Comparison of ENCODE assay signal across 8 mouse cellular contexts in the genomic region with DNA sequence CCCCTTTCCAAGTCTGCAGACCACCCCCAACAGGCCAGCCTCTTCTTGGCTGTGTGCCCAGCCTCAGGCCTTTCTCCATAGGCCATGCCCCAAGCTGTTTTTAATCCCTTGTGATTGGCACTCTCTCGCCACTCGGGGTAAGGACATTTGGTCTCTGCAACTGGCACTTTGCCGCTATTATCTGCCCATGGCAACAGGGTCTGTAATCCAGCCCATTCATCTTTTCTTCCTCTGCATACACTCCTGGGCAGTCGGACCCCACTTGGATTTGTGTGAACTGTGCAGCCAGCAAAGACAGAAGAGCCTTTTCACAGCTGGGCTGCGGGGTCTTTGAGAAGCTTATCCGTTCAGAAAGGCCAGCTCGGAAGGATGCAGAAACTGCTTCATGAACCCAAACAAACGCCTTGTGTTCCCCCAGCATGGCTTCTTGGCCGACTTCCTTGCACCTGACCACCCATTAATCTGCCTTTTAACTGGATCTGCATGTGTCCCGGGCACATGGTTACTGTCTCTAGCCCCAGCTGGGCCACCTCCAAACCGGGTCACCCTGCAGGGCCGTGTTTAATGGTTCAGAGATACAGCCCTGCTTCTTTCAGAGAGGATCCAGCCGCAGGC.
DNase-seq lines count a peak whose midpoint lies in the region; ATAC-seq lines count a peak whose summit lies in the region.

No protein-coding gene starts in this region.

- H3K4me2 ChIP-seq in lung, embryonic 15.5 days, result no peak overlapping the region
- no peak overlapping the region for H3K4me2 ChIP-seq in hindbrain, embryonic 12.5 days (replicated peaks)
- H3K4me2 ChIP-seq in stomach, embryonic 16.5 days (ENCODE audit: low read depth, low read length), result no peak overlapping the region

- no peak overlapping the region for H3K4me3 ChIP-seq in lung, embryonic 15.5 days
- no peak overlapping the region for H3K4me3 ChIP-seq in hindbrain, embryonic 12.5 days
- no peak overlapping the region for H3K4me3 ChIP-seq in stomach, embryonic 16.5 days (replicated peaks; ENCODE audit: low read length)

- no peak for DNase-seq in lung, adult 18-20 months
- DNase-seq in embryo, embryonic 10.5 days (ENCODE audit: low spot score), result peak; percentile 55
- DNase-seq in lung, postnatal 4 days, result peak; percentile 10 to 34
- DNase-seq in adrenal gland, postnatal 10 days, result no peak

- H3K36me3 ChIP-seq in lung, embryonic 15.5 days, result no peaks in the 10 kb centered on the region
- H3K36me3 ChIP-seq in hindbrain, embryonic 12.5 days, result no peaks in the 10 kb centered on the region
- H3K36me3 ChIP-seq in stomach, embryonic 16.5 days (ENCODE audit: control insufficient read depth, insufficient read depth, low read length), result no peaks in the 10 kb centered on the region

- WGBS in lung, embryonic 15.5 days, result 26% methylated on average over 13 of the region's 13 CpGs
- 13% methylated on average over 13 of the region's 13 CpGs for WGBS in hindbrain, embryonic 12.5 days
- WGBS in stomach, embryonic 16.5 days, result 27% methylated on average over 13 of the region's 13 CpGs

- no peaks in the 10 kb centered on the region for H3K9me3 ChIP-seq in lung, embryonic 15.5 days
- H3K9me3 ChIP-seq in hindbrain, embryonic 12.5 days (replicated peaks), result no peaks in the 10 kb centered on the region
- no peaks in the 10 kb centered on the region for H3K9me3 ChIP-seq in stomach, embryonic 16.5 days (replicated peaks; ENCODE audit: control insufficient read depth, low read length)

- no peak overlapping the region for H3K9ac ChIP-seq in lung, embryonic 15.5 days
- no peak overlapping the region for H3K9ac ChIP-seq in hindbrain, embryonic 12.5 days
- H3K9ac ChIP-seq in stomach, embryonic 16.5 days (ENCODE audit: low read length), result no peak overlapping the region

- H3K4me1 ChIP-seq in lung, embryonic 15.5 days, result peaks cover 40% of the 10 kb centered on the region
- H3K4me1 ChIP-seq in hindbrain, embryonic 12.5 days, result peaks cover 49% of the 10 kb centered on the region
- peaks cover 33% of the 10 kb centered on the region for H3K4me1 ChIP-seq in stomach, embryonic 16.5 days (ENCODE audit: control insufficient read depth, insufficient read depth, low read length)

- peak; percentile 43; the same call in 1 of the 2 replicates for ATAC-seq in lung, embryonic 15.5 days (ENCODE audit: borderline replicate concordance, extremely low read depth, low FRiP score, low TSS enrichment)
- ATAC-seq in hindbrain, embryonic 12.5 days (ENCODE audit: low FRiP score), result peak; percentile 85
- peak; percentile 56; the same call in 1 of the 2 replicates for ATAC-seq in stomach, embryonic 16.5 days (ENCODE audit: insufficient read depth, low FRiP score)
- no peak for ATAC-seq in CD4-positive, CD25-positive, alpha-beta regulatory T cell, adult 4 months

- H3K27me3 ChIP-seq in lung, embryonic 15.5 days, result no peaks in the 10 kb centered on the region
- 0 out of 2 replicates have a peak, but pooled peaks cover 10% of the 10 kb centered on the region for H3K27me3 ChIP-seq in hindbrain, embryonic 12.5 days
- no peaks in the 10 kb centered on the region for H3K27me3 ChIP-seq in stomach, embryonic 16.5 days (ENCODE audit: control insufficient read depth, insufficient read depth, low read length)

- peak overlapping the region; percentile 76 for H3K27ac ChIP-seq in lung, embryonic 15.5 days
- peak overlapping the region; percentile 64 for H3K27ac ChIP-seq in hindbrain, embryonic 12.5 days
- peak overlapping the region; percentile 53; the same call in 1 of the 2 replicates for H3K27ac ChIP-seq in stomach, embryonic 16.5 days (ENCODE audit: low read length)

Comparison
In these comparisons a context has a peak if more than half of its experiments do, and no peak if none do; other contexts are left out.
1. DNase-seq: peak in embryo, embryonic 10.5 days (single experiment) and lung, postnatal 4 days (2 of 2); none in lung, adult 18-20 months (0 of 2) and adrenal gland, postnatal 10 days (single experiment).
2. Peak in every context shown above with its lines, with median percentiles within 50 percentile points of each other: H3K27ac ChIP-seq.